Mouse (Mus musculus): ENCODE results near the gene Gm30302.
"Not testable (repeated sequence)": the region's sequence is repeated elsewhere in the genome, so short reads cannot be mapped to it uniquely, and the experiment has no call there.

Gm30302 gene

GRCm38 (mm10) chr13:49798901-49799300, at the start of gene Gm30302:
Gm30302 (minus strand) TSS chr13:49799001.
- no peak for DNase-seq (ENCODE audit: low read depth, low spot score)

GRCm38 (mm10) chr13:49846751-49847150, 48.0 kb upstream of the Gm30302 start:
- no peak for DNase-seq (ENCODE audit: low read depth, low spot score)

GRCm38 (mm10) chr13:49846141-49846540, 47.3 kb upstream of the Gm30302 start:
- DNase-seq (ENCODE audit: low read depth, low spot score), result no peak

GRCm38 (mm10) chr13:49845663-49846062, 46.9 kb upstream of the Gm30302 start:
- DNase-seq (ENCODE audit: low read depth, low spot score), result no peak

- DNase-seq (ENCODE audit: low read depth, low spot score), result no peak
Observed at GRCm38 (mm10) chr13:49844071-49844470, 45.3 kb upstream of the Gm30302 start.

GRCm38 (mm10) chr13:49841186-49841585, 42.4 kb upstream of the Gm30302 start:
- DNase-seq (ENCODE audit: low read depth, low spot score), result no peak

GRCm38 (mm10) chr13:49830355-49830754, 31.6 kb upstream of the Gm30302 start:
- no peak for DNase-seq (ENCODE audit: low read depth, low spot score)

GRCm38 (mm10) chr13:49825300-49825699, 26.5 kb upstream of the Gm30302 start:
- DNase-seq (ENCODE audit: low read depth, low spot score), result no peak

- DNase-seq (ENCODE audit: low read depth, low spot score), result no peak
Observed at GRCm38 (mm10) chr13:49814958-49815357, 16.2 kb upstream of the Gm30302 start.

GRCm38 (mm10) chr13:49814420-49814819, 15.6 kb upstream of the Gm30302 start:
- peak; percentile 9 for DNase-seq (ENCODE audit: low read depth, low spot score)

- DNase-seq (ENCODE audit: low read depth, low spot score), result peak; percentile 13
Observed at GRCm38 (mm10) chr13:49807146-49807545, 8.3 kb upstream of the Gm30302 start.

- no peak for DNase-seq (ENCODE audit: low read depth, low spot score)
Observed at GRCm38 (mm10) chr13:49788563-49789393, 10.0 kb downstream of the Gm30302 start.

- DNase-seq (ENCODE audit: low read depth, low spot score), result no peak
Observed at GRCm38 (mm10) chr13:49783899-49784298, 14.9 kb downstream of the Gm30302 start.

- not testable (repeated sequence) for DNase-seq (ENCODE audit: low read depth, low spot score)
Observed at GRCm38 (mm10) chr13:49771536-49771935, 27.3 kb downstream of the Gm30302 start.

- peak; percentile 16 for DNase-seq (ENCODE audit: low read depth, low spot score)
Observed at GRCm38 (mm10) chr13:49769111-49769510, 29.7 kb downstream of the Gm30302 start.

GRCm38 (mm10) chr13:49768048-49768447, 30.8 kb downstream of the Gm30302 start:
- no peak for DNase-seq (ENCODE audit: low read depth, low spot score)

GRCm38 (mm10) chr13:49766269-49766668, 32.5 kb downstream of the Gm30302 start:
- no peak for DNase-seq (ENCODE audit: low read depth, low spot score)

- DNase-seq (ENCODE audit: low read depth, low spot score), result no peak
Observed at GRCm38 (mm10) chr13:49765306-49765705, 33.5 kb downstream of the Gm30302 start.

GRCm38 (mm10) chr13:49762208-49762607, 36.6 kb downstream of the Gm30302 start:
- peak; percentile 75 for DNase-seq (ENCODE audit: low read depth, low spot score)

GRCm38 (mm10) chr13:49760675-49761074, 38.1 kb downstream of the Gm30302 start:
- DNase-seq (ENCODE audit: low read depth, low spot score), result no peak

- DNase-seq (ENCODE audit: low read depth, low spot score), result no peak
Observed at GRCm38 (mm10) chr13:49757966-49758365, 40.8 kb downstream of the Gm30302 start.

GRCm38 (mm10) chr13:49756591-49756990, 42.2 kb downstream of the Gm30302 start:
- no peak for DNase-seq (ENCODE audit: low read depth, low spot score)

- DNase-seq (ENCODE audit: low read depth, low spot score), result peak; percentile 25
Observed at GRCm38 (mm10) chr13:49741285-49742040, 57.3 kb downstream of the Gm30302 start.
